Mouse (Mus musculus) small intestine, adult 2 months (tissue): Measurements from ENCODE around the gene Uhrf1bp1.

ENCODE experiments used
- CTCF ChIP-seq: fragments of 200-500 bp; IDR thresholded peaks from 2 replicates; pipeline ENCODE4 v1.5.1; 2012; ENCODE audit warnings: low read depth, mild to moderate bottlenecking, control low read depth, inconsistent platforms, low read length, moderate library complexity, mixed read lengths; ENCODE audit not compliant: insufficient replicate concordance, insufficient read length; ENCODE audit errors: extremely low read depth
- POLR2A ChIP-seq: fragments of 200-500 bp; IDR thresholded peaks from 2 replicates; pipeline ENCODE4 v1.6.1; 2012; ENCODE audit warnings: low read depth, mild to moderate bottlenecking, control low read depth, inconsistent platforms, low read length, moderate library complexity

GRCm38 (mm10) chr17:27873583-27873982 is 17.3 kb downstream of the Uhrf1bp1 start:
- TF ChIP-seq CTCF (no peak), POLR2A (no peak)
